Mouse (Mus musculus) liver, postnatal 0 days (tissue): Measurements from ENCODE around the gene Nlgn2.

Source experiments
- CTCF ChIP-seq: sonication (generic); IDR thresholded peaks from 2 replicates; pipeline ENCODE4 v1.5.1; 2016; ENCODE audit warnings: antibody characterized with exemption, low read depth
- EP300 ChIP-seq: IDR thresholded peaks from 2 replicates; pipeline ENCODE4 v1.6.1; 2016; ENCODE audit warnings: antibody characterized with exemption, low read depth, mild to moderate bottlenecking

GRCm38 (mm10) chr11:69836703-69837576, 644 bp downstream of the Nlgn2 start:
- TF ChIP-seq CTCF (no peak), EP300 (no peak)
